Mouse (Mus musculus): ENCODE data around the gene Ripor3.
A peak's percentile ranks its signal among the peaks of the same experiment; 100 is the strongest.

- peak; percentile 39; the same call in 1 of the 2 replicates for TF ChIP-seq CTCF (IDR thresholded peaks at IDR 0.05; ENCODE audit: borderline replicate concordance, insufficient read depth, low read depth, low read length)
- no peak for TF ChIP-seq POLR2A (IDR thresholded peaks at IDR 0.05; ENCODE audit: borderline replicate concordance, insufficient read depth, low read length)
Observed at GRCm38 (mm10) chr2:167986762-167987161, 23.7 kb downstream of the Ripor3 start.
